Mouse (Mus musculus) cerebellum, adult 2 months (tissue): ENCODE data around the gene Tspo2.

Experiments
- CTCF ChIP-seq: fragments of 200-500 bp; IDR thresholded peaks from 2 replicates; pipeline ENCODE4 v1.5.1; 2011; ENCODE audit warnings: low read depth, mild to moderate bottlenecking, control low read depth, low read length, moderate library complexity, borderline replicate concordance; ENCODE audit not compliant: insufficient read depth
- POLR2A ChIP-seq: fragments of 200-500 bp; IDR thresholded peaks from 2 replicates; pipeline ENCODE4 v1.6.1; 2011; ENCODE audit warnings: low read length, control low read depth, borderline replicate concordance; ENCODE audit not compliant: insufficient read depth

GRCm38 (mm10) chr17:48454190-48454589 is 2.9 kb upstream of the Tspo2 start:
- no peak for TF ChIP-seq POLR2A
- no peak for TF ChIP-seq CTCF
